Mouse (Mus musculus): ENCODE measurements at regions not wholly inside any gene's neighbourhood (a gene's known extent, or its start where the extent isn't known, plus 50 kb on each side); places are given as distances from the start of the nearest gene placed in this dataset.

- no peak for DNase-seq (ENCODE audit: low read depth)
Observed at GRCm38 (mm10) chr1:156990567-156991494, 51.4 kb upstream of the Ralgps2 start.

GRCm38 (mm10) chr1:156990112-156990511 lies 50.7 kb upstream of the Ralgps2 start:
- DNase-seq (ENCODE audit: low read depth): no peak

- DNase-seq (ENCODE audit: low read depth): no peak
Observed at GRCm38 (mm10) chr1:156989149-156989785, 49.8 kb upstream of the Ralgps2 start.
